Mouse (Mus musculus): ENCODE measurements at regions not wholly inside any gene's neighbourhood (a gene's known extent, or its start where the extent isn't known, plus 50 kb on each side); places are given as distances from the start of the nearest gene placed in this dataset.
"Not testable (repeated sequence)": the region's sequence is repeated elsewhere in the genome, so short reads cannot be mapped to it uniquely, and the experiment has no call there.

GRCm38 (mm10) chr12:8398852-8399251, 85.6 kb downstream of the Hs1bp3 start:
- no peaks in the 10 kb centered on the region for H3K27me3 ChIP-seq (ENCODE audit: low read depth, poor library complexity, severe bottlenecking)
- WGBS: 79% methylated on average over 3 of the region's 3 CpGs

GRCm38 (mm10) chr12:8396408-8396807, 83.2 kb downstream of the Hs1bp3 start:
- not testable (repeated sequence) for H3K4me3 ChIP-seq; H3K36me3 ChIP-seq; DNase-seq (ENCODE audit: low spot score); H3K27me3 ChIP-seq (ENCODE audit: low read depth, poor library complexity, severe bottlenecking); H3K27ac ChIP-seq; H3K9me3 ChIP-seq (replicated peaks); H3K4me1 ChIP-seq
- 87% methylated on average over 6 of the region's 6 CpGs for WGBS

More at GRCm38 (mm10) chr12:8398852-8399251, 85.6 kb downstream of the Hs1bp3 start:
- Histone ChIP-seq H3K9me3 (replicated peaks) (no peaks in the 10 kb centered on the region), H3K27ac (no peak overlapping the region), H3K4me3 (no peak overlapping the region), H3K4me1 (peaks cover 12% of the 10 kb centered on the region), H3K36me3 (no peaks in the 10 kb centered on the region)
- DNase-seq (ENCODE audit: low spot score): no peak

GRCm38 (mm10) chr12:8394894-8395297, 81.7 kb downstream of the Hs1bp3 start:
- Histone ChIP-seq H3K4me1 (0 out of 2 replicates have a peak, but pooled peaks cover 3% of the 10 kb centered on the region), H3K27ac (peak overlapping the region; percentile 33; the same call in 1 of the 2 replicates), H3K9me3 (replicated peaks) (no peaks in the 10 kb centered on the region), H3K27me3 (ENCODE audit: low read depth, poor library complexity, severe bottlenecking) (no peaks in the 10 kb centered on the region), H3K4me3 (no peak overlapping the region), H3K36me3 (no peaks in the 10 kb centered on the region)
- 75% methylated on average over 6 of the region's 6 CpGs for WGBS
- DNase-seq (ENCODE audit: low spot score): no peak

GRCm38 (mm10) chr12:8393976-8394375, 80.7 kb downstream of the Hs1bp3 start:
- Histone ChIP-seq H3K4me3 (no peak overlapping the region), H3K36me3 (no peaks in the 10 kb centered on the region), H3K4me1 (0 out of 2 replicates have a peak, but pooled peaks cover 1% of the 10 kb centered on the region), H3K27me3 (ENCODE audit: low read depth, poor library complexity, severe bottlenecking) (no peaks in the 10 kb centered on the region), H3K9me3 (replicated peaks) (no peaks in the 10 kb centered on the region), H3K27ac (no peak overlapping the region)
- no peak for DNase-seq (ENCODE audit: low spot score)
- WGBS: 79% methylated on average over 3 of the region's 3 CpGs

All from limb, embryonic 10.5 days (tissue).